Mouse (Mus musculus) layer of hippocampus, adult 11-12 months (tissue): Measurements from ENCODE around the gene Irak1bp1.

Experiments
- DNase-seq: peaks from one replicate; pipeline ENCODE4 v3.0.0; 2022; ENCODE audit warnings: low spot score

Gene Irak1bp1

DNA sequence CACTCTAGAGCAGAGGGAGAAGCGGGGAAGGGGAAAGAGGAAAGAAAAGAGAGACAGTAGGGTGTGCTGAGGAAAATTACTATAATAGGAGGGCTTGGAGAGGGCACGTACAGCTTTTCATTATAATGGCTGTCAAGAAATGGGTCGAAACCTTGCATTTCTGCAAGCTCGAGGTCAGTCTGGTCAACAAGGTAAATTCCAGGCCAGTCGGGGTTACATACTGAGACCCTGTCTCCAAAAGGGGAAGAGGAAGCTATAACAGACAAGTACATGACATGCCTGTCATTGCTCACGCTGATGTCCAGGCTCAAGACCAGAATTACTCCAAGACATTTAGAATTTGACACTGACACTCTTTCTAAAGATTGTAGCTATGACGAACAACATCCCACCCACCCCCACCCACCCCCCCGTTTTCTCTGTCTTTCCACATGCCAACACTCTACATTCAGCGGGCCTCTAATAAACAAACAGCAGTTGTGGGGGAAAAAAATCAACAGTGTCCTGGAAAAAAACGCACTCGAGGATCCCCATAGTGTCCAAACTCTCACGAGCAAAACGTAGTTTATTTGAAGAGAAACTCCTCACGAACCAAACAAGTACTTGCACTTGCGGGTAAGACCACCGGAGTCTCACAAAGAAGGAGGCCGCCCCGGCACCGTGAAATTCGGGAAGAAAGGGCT lies at the start of gene Irak1bp1:
Gene Irak1bp1, plus strand, starts transcription at position 534 of the 683 bp plus-strand sequence.
- no peak for DNase-seq

DNA sequence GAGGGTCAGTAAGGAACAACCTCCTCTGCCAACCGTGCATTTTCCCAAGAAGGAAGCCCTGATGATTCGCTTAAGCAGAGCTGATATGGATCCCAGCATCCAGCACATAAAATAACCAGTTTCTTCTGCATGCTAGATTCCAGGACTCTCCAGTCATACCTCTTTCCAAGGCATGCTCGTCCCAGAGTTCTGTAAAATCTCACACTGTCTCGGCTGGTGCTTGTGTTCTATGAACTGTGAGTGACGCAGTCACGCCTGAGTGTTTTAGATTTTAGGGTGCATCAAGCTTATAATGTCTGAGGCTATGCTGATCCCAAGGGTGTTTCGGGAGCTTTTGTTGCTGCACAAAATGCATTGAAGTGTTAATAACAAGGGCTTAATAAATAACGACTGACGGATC lies 41.0 kb upstream of the Irak1bp1 start:
- no peak for DNase-seq

DNA sequence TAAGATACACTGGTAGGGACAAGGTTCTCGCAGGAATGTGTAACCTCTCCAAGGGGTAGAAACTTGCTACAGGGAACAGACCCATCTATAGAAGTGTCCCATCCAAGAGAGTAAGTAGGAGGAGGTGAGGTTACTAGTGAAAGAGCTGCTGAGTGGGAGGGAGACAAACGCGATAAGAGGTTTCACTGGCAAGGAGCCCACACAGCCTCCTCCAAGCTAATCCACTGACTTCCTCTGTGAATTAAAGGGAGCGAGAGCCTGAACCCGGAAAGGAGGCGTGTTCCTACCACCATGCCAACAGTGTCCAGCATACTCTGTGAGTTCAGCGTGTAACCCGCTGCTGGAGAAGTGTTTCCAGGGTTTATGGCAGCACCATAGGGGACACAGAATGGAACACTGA lies 29.0 kb upstream of the Irak1bp1 start:
- no peak for DNase-seq

DNA sequence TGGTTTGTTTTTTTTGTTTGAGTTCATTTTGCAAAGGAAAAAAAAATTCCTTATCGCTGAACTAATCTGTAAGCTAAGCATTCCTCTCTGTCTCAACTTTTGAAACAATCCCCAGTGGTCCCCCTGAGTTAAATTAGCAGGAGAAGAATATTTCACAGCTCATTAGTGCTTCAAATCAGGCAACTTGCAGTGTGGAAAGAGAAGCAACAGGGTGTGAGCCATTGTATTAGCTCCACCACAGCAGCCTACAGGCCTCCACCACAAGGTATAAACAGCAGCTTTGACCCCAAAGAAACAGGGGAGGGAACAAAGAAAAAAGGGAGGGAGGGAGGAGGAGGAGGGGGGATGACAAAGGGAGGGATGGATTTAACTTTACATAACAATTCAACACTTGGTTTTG lies 22.2 kb upstream of the Irak1bp1 start:
- DNase-seq, result no peak

DNA sequence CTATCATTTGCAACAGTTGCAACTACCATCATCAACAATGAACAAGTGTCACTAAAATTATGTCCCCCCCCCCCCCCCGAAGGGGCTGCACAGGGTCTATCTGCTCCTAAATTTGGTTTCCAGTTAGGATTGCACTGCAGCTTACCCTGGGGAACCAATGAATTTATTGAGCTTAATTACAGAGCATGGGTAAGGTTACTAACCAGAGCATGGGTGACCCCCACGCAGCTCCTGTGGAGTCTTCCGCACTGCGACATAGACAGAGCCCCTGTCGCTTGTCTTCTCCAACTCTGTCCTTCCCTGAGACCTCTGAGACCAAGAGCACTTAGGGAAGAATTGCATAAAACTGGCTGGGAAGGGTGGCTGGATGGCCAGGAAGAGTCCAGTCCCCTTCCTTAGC lies 21.7 kb upstream of the Irak1bp1 start:
- no peak for DNase-seq

DNA sequence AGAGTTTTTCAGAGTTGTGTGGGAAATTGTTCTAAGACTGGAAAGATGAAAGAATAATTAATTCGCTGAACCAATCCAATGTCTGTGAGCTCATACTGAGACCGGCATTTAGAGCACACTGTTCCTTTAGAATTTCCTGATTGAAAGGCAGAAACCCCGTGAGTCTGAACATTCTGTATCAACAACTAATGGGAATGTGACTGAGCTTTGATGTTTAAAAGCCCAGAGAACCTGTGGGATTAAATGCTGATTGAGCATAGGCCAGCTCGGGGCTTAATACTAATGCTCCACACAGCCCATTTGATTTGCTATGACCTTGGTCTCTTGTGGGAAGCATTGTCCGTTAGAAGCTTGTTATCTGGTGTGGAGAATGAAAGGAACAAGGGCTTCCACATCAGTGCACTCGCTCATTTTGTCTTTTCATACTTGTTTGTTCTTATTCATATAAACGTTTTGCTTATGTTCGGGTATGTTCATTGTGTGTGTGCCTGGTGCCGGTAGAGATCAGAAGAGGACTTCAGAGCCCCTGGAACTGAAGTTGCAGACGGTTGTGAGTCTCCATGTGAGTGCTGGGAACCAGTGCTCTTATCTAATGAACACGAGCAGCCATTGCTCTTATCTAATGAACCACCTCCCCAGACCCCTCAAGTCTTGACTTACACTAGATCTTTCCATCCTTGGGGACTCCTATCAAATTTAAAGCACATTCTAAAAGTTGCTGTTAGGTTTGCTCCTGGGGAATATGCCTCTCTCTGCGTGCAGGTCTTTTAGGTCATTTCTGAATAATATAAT lies 17.0 kb upstream of the Irak1bp1 start:
- DNase-seq, result no peak

DNA sequence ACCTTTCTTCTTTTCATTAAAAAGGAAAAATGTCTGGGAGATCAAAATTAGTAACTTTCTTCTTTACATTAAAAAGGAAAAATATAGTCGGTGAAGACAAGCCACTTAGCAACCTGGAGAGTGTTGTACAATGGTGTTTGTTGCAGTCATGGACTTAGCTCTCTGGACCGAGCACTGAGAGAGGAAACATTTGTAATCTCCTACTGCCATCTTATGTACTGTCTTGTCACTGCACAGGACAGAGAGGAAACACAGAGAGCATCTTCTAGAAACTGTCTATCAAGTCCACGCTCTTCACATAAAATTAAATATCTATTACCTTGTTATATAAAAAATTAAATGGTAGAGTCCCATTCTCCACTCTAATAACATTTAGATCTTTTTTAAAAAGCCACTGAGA lies 14.8 kb upstream of the Irak1bp1 start:
- DNase-seq, result peak; percentile 15

DNA sequence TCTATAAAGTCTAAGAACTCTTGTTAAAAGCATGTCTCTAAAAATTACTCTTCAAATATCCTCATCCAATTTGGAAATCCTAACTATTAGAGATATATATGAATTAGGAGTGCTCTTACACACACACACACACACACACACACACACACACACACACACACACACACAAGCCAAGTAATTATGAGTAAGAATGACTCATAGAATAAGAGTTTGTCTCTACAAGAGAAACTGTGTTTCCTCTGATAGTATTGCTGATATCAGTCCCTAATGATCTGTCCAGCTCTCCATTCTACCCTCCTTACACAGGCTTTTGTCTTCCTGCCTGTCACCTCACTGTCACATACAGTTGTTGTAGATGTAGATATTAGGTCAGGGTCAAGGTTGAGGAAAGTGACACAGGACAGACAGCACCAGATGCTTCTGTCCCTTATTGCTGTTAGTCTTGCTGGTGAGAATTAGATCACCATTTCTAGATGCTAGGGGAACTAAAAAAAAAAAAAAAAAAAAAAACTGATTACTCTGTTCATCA lies 14.0 kb upstream of the Irak1bp1 start:
- no peak for DNase-seq

DNA sequence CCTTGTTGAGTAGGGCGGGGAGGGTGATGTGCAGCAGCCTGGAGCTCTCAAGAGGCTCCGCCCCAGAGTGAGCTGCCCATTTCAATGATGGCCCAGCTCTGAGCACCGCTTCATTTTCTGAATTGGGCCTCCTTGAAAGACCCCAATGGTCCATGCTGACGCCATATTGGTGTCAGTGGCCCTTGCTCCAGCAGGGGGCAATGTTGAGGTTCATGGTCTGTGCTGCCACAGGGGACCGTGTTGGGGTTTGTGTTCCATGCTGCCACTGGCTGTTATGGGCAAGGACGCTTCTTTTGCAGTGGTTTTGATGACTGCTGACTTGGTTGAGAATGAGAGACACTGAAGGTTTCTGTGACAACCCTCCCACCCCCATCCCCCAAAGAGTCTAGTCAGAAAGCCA lies 2.9 kb upstream of the Irak1bp1 start:
- DNase-seq, result no peak

DNA sequence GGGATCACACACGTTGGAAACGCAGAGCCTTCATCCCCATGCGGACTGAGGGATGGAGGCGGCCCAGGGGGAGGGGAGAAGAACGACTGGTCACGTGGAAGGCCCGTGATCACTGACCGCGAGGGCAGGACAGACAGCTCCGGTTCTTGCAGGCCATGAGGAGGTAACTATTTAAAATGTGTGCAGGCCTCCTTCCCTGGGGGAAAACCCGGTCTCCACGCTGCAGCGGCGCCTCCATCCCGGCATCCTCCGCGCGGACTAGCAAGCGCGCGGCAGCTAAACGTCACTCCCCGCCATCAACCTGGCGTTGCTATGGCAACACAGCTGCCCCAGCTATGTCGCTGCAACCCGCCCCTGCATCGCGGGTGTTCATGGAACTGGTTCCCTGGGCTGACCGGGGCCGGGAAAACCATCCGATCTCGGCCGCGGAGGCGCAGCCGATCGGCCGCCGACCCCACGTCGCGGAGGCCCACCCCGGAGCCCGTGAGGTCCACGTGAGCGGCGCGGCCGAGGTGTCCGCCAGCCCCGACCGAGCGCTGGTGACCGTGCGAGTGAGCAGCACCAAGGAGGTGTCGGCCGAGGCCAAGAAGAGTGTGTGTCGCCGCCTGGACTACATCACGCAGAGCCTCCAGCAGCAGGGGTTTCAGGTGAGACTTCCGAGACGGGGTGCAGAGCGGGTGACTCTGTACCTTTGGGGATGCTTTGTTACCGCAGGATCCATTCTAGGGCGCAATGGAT lies 522 bp downstream of the Irak1bp1 start:
- peak; percentile 88 for DNase-seq

DNA sequence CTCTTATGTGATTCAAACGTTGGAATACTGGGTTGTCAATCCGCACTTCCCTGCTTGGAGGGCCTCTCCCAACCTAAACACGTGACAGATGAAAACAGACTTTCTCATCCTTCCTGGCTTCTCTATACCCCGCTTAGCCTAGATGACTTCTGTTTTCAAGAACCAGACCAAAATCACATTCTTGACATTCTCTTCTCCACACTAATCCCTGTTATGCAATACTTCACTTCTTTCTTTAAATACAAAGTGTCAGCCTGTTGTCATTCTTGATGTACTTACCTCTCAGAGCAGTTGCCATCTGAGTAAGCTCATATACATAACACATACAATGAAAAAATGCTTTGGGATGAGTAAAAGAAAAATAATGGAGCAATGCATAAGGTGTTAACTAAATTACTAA lies 2.6 kb downstream of the Irak1bp1 start:
- DNase-seq, result no peak

DNA sequence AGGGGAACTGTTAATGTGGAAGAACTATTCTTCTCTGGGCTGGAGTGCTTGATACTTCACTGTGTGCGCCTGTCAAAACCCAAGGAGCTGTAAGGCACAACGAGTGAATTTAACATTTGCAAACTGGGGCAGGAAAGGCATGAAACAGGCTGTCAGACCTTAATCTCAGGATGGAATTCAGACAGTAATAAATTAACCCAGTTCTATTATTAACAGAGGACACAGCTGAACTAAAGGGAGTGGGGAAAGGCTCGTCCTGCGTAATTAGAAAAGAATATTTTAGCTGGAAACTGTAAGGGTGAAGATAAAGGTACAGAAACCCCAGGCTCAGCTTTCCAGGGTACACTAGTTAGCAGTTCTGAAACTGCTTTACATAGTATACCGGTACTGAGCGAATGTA lies 6.6 kb downstream of the Irak1bp1 start:
- DNase-seq, result no peak

DNA sequence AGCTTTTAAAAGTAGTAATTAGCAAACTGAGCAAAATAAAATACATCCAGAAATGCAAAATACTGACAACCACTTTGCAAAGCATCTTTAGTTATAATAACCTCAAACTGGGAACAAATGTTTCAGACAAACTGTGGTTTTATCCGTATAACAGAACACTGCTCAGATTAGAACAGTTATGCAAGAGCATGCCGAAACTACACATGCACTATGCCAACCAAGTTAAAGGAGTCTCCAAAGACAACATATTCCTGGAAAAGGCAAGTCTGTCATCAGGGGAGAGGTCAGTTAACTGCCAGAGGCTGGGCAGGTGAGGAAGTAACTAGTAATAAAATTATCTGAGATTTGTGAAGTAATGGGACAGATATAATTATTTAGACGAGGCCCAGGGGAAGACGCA lies 13.3 kb downstream of the Irak1bp1 start:
- DNase-seq, result no peak

DNA sequence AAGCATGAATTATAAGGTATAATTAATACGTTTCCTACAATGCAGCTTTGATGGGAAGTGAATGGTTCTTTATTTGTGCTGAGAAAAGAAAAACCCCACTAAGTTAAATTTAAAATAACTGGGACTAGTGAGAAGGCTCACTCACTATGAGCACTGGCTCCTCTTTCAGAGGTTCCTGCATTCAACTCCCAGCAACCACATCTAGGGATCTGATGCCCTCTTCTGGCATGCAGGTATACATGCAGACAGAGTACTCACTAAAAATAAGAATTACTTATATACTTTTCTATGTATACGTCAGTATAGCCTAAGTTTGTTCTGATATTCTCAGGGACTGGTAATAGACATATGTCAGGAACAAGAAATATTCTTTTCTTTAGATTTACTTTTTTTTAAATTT lies 24.7 kb downstream of the Irak1bp1 start:
- DNase-seq, result no peak

DNA sequence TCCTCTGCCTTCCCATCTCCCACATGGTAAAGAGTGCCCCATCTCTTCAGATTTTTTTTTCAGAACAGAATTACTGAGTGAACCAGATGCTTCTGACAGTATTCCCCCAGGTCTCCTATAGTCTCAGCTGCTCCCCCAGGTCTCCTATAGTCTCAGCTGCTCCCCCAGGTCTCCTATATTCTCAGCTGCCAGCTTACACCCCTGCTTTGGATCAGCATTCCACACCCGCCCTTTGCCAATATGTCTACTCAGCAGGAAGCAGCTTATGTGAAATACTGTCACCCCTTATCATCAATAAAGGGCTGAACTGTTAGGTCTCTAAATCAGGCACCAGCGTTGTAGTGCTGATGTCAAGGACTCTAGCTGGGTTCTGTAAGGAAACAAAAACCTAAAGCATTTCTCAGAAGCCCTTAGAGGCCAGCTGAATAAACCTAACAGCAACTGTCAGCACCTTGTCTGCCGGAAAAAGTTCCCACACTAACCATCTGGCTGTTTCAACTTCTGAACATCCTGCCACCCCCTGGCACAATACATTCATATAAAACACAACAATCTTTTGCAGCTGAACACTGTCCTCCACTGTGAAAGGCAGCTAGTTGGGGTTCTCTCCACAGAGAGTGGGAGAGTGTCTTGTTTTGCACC lies 25.8 kb downstream of the Irak1bp1 start:
- DNase-seq, result no peak

DNA sequence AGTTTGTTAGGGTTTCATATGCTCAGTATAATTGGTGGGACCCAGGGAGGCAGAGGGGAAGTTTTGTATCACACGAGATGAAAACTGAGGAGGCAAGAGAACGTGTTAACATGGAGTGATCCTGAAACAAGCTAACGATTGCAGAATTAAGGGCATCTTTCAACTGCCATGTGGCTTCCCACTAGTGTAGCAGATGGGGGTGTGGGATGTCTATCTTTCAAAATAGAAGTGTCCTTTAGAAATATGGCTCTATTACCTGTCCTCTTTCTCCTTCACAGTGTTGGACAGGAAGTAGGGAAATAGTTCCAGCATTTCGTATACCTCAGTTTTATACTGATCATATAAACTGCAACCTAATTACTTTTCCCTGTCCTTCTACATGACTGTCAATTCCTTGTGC lies 26.9 kb downstream of the Irak1bp1 start:
- DNase-seq, result no peak

DNA sequence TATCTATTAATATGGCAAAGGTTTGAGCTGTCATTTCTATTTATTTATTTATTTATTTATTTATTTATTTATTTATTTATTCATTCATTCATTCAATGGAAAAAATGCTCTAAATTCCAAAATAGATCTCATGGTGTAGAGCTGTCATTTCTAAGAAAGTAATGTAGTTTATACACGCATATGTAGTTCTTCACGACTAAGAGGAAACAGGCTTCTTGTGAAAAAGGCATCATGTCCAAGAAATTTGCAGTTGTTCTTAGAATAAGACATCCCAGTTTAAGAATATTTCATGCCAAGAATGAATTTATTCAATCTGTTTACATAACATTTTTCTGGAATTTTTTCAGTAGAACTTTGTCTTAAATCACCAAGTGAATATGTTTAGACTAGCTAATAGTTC lies 31.5 kb downstream of the Irak1bp1 start:
- DNase-seq, result no peak

DNA sequence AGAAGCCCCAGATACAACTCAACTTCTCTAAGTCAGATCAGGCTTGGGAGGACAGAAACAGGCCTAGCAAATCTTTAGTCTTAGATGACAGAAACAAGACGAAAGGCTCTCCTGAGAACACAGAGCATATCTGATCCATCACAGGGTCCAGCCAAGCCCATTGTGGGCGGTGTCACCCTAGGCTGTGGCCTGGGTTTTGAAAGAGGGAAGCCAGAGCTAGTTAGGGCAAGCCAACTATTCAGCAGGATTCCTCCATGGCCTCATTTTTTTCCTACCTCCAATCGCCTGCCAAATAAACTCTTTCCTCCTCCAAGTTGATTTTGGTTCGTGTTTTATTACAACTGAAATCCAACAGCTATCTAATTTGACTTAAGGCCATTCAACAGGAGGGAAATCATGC lies 32.0 kb downstream of the Irak1bp1 start:
- DNase-seq, result no peak

DNA sequence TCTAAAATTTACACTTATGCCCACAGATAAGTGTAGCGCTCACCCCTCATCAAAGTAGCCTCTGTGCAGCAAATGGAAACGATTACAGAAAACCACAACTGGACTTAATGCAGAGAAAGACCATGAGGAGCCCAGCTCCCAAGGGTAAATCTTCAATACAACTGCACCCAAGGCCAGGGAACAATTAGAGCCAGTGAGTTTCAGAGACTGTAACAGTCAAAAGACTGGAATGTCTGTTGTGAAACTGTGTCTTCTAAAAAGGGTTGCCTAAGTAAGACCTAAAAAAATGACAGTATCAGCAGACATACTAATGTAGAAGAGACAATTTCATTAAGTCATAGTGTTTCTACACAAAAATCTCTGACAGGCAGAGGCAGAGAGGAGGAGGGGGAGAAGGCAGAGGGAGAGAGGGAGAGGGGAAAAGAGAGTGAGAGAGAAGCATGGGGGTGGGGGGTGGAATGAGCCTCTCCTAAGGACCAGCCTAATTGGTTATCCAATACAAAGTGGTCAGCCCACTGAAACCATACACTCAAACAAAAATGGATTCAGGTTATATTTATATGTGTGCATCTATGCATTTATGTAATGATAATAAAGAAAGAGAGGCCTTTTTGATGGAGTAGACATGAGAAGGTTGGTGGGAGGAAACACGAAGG lies 32.6 kb downstream of the Irak1bp1 start:
- DNase-seq, result no peak

DNA sequence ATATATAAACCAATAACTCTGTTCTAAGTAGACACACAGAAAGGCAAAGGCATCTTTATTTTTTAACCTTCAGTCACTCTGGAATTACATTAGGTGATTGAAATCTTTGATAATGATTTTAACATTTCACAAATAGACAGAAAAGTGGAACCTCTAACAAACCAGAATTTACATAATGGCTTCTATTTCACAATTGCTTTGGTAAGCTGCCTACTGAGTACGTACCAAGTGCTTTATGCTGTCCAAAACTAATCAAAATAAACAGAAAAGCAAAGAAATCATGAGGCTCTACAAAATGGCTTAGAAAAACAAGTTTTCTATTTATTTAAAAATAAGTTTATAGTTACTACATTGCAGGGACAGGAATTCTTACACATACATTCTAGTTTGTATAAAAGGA lies 36.8 kb downstream of the Irak1bp1 start:
- DNase-seq, result no peak

DNA sequence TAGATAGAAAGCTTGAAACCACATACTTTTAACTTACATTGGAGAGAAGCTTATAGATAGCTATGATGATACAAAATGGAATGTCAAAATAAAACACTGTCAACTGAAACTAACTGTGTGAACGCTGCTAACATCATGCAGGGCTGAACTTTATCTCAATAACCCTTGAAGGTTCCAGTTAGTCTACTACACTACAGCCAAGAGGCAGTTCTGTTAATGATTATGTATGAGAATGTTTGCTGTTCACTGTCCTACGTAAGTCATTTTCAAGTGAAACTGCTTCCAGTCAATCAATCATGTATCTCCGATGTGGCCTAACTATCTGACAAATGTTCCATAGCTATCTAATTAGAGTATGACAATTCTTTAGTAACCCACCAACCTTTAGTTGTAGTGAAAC lies 38.4 kb downstream of the Irak1bp1 start:
- no peak for DNase-seq

DNA sequence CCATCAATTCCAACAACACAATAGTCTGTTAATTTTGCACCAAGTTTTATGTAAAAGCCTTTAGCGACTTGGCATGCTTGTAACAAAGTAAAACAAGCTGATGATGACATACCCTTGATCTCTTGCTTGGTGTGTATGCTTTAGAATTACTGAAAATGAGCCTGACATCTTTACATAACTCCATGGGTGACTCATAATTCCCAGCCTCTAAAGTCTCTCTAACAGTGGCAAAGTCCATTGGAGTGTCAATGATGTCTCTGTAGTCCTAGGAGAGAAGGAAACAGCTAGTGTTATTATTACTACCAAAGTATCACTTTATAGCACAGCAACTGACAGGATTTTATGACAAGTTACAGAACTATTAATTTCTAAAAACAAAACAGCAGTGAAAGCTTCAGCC lies 47.7 kb downstream of the Irak1bp1 start:
- no peak for DNase-seq
